Mouse (Mus musculus): ENCODE results near the gene Fuca2.

DNA sequence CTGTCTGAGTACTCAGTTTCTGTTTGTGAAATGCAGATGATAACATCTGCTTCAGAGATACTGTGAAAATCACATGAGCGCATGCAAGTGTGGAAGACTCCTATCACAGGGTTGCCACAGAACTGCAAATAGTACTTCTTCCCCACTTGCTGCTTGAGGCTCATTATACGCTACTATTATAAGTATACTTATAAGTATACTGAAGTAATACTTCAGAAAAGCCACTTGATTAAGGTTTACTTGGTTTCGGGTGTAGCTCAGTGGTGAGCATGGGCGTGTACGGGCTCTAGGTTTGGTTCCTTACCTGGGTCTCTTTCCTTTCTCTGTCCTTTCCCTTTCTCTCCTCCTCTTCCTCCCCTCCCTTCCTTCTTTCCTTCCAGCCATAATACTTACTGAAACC lies 42.4 kb downstream of the Fuca2 start:
- TF ChIP-seq CTCF (conservative IDR thresholded peaks at IDR 0.05; ENCODE audit: insufficient read depth, insufficient read length, low read depth, low read length) (no peak), POLR2A (IDR thresholded peaks at IDR 0.05; ENCODE audit: low read depth, low read length) (no peak)

Data from kidney, adult 2 months (tissue).